Mouse (Mus musculus): ENCODE data around the gene Bckdk.

GRCm38 (mm10) chr7:127935748-127936159 is 31.9 kb downstream of the Bckdk start:
- TF ChIP-seq CTCF (conservative IDR thresholded peaks at IDR 0.05; ENCODE audit: low read length) (no peak), NANOG (IDR thresholded peaks at IDR 0.05; ENCODE audit: borderline replicate concordance, low read length) (no peak), POU5F1 (IDR thresholded peaks at IDR 0.05; ENCODE audit: borderline replicate concordance, low read length) (no peak)
